Mouse (Mus musculus) testis, adult 2 months (tissue): ENCODE measurements at regions not wholly inside any gene's neighbourhood (a gene's known extent, or its start where the extent isn't known, plus 50 kb on each side); places are given as distances from the start of the nearest gene placed in this dataset.

Source experiments
- H3K27ac ChIP-seq: fragments of 200-500 bp; 2 replicates; pipeline ENCODE4 v1.5.1; 2012; ENCODE audit warnings: low read depth, low read length; ENCODE audit not compliant: control insufficient read depth, insufficient read depth
- H3K27me3 ChIP-seq: fragments of 200-500 bp; 2 replicates; pipeline ENCODE4 v1.6.1; 2012; ENCODE audit warnings: mild to moderate bottlenecking, low read length, moderate library complexity; ENCODE audit not compliant: control insufficient read depth, insufficient read depth
- H3K36me3 ChIP-seq: fragments of 200-500 bp; 2 replicates; pipeline ENCODE4 v1.6.1; 2012; ENCODE audit warnings: mild to moderate bottlenecking, low read length; ENCODE audit not compliant: control insufficient read depth, insufficient read depth
- H3K4me1 ChIP-seq: fragments of 200-500 bp; 2 replicates; pipeline ENCODE4 v1.6.1; 2012; ENCODE audit warnings: low read length; ENCODE audit not compliant: control insufficient read depth, insufficient read depth
- H3K4me3 ChIP-seq: fragments of 200-500 bp; 2 replicates; pipeline ENCODE4 v1.5.1; 2012; ENCODE audit warnings: low read depth, mild to moderate bottlenecking, low read length, moderate library complexity, mixed read lengths; ENCODE audit not compliant: control insufficient read depth
- CTCF ChIP-seq: fragments of 200-500 bp; IDR thresholded peaks from 2 replicates; pipeline ENCODE4 v1.5.1; 2012; ENCODE audit warnings: low read depth, mild to moderate bottlenecking, inconsistent platforms, low read length, moderate library complexity; ENCODE audit not compliant: control insufficient read depth, insufficient read depth, insufficient replicate concordance
- POLR2A ChIP-seq: fragments of 200-500 bp; IDR thresholded peaks from 2 replicates; pipeline ENCODE4 v1.6.1; 2012; ENCODE audit warnings: low read depth, mild to moderate bottlenecking, inconsistent platforms, low read length, moderate library complexity; ENCODE audit not compliant: control insufficient read depth

DNA sequence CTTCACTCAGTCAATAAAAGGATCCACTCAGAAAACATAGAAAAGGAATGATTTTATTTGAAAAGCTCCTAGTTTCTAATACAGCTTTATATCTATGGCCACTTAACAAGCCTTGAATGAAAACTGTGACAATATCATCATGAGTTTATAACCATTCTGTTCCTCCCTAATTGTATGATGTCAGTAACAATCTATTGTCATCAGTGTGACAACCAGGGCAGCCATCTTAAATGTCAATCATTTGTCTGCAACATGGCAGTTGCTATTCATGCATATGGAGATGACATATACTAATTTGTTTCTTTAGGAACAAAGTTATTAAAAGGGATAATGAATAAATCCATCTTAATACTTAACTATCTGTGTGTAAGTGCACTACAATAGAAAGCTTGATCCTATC, 426.2 kb upstream of the Klf6 start:
- no peak overlapping the region for H3K4me3 ChIP-seq
- no peaks in the 10 kb centered on the region for H3K4me1 ChIP-seq
- no peak for TF ChIP-seq CTCF
- no peak for TF ChIP-seq POLR2A
- no peak overlapping the region for H3K27ac ChIP-seq
- H3K27me3 ChIP-seq, result no peaks in the 10 kb centered on the region
- no peaks in the 10 kb centered on the region for H3K36me3 ChIP-seq

DNA sequence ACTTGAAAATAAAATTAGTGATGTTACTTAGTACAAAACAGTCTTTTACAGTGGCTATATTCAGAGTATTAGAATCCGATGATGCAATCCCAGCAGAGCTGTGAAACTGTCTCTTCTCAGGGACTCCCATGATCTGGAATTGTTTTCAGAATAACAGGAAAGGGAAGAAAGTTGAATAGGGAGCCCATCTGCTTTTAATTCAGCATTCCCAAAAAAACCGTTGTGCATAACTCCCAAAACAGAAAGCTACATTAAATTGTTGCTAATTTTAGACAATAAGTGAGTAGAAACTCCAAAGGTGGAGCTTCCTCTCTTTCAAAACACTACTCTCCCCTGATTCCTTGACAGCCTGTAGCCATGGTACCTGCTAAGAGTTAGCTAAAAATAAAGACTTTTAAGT, 425.1 kb upstream of the Klf6 start:
- H3K27ac ChIP-seq, result no peak overlapping the region
- no peak overlapping the region for H3K4me3 ChIP-seq
- H3K4me1 ChIP-seq, result no peaks in the 10 kb centered on the region
- no peaks in the 10 kb centered on the region for H3K27me3 ChIP-seq
- TF ChIP-seq CTCF, result no peak
- H3K36me3 ChIP-seq, result no peaks in the 10 kb centered on the region

DNA sequence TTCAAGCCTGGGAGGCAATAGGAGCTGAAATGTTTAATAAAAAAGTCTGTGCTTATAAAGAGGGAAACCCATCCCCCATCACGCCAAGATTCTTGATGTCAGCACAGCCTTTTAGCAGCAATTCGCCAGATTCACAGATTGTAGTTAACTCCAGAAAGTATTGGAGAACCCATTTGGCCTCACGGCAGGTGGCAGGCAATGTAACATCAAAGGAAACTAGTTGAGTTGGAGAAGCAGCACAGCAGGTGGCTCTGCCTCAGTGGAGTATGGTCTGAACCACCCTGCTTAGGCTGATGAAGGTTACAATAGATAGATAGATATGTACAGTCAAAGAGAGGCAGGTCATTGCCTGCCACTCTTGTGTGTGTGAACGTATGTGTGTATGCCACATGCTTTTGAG, 420.8 kb upstream of the Klf6 start:
- Histone ChIP-seq H3K27ac (no peak overlapping the region), H3K27me3 (no peaks in the 10 kb centered on the region), H3K4me3 (no peak overlapping the region), H3K4me1 (no peaks in the 10 kb centered on the region), H3K36me3 (no peaks in the 10 kb centered on the region)
- TF ChIP-seq CTCF (no peak), POLR2A (no peak)

DNA sequence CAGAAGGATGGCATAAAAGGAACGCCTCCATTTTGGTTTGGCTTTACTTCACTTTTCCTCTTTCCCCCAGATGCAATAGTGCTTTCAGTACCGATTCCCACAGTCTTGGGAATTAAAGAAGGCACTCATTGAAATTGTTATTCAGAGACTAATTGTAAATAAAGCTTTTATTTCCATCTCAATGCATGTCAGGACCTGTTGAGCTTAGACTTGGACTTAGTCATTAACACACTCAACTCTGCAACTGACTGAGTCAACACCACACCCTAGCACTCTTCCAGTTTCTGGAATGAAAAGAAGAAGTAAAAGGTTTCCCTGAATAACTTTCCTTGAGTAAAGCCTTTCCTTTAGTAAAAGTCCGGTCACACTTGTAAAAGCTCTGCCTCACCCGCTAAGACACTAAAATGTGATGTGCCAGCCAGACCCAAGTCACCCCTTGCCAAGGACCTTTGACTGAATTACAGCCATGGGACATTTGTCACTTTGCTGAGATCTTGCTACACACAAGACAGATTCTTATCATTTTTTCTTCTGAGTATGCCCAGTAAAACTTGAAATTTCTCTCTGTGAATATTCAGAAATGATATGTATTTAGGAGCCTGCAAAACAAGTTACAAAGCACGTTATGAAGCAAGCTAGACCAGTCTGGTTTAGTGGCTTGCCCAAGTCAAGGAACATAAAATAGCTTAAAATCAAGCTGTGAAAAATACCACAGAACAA, 416.4 kb upstream of the Klf6 start:
- H3K4me1 ChIP-seq, result no peaks in the 10 kb centered on the region
- no peak overlapping the region for H3K27ac ChIP-seq
- TF ChIP-seq CTCF, result no peak
- TF ChIP-seq POLR2A, result no peak
- no peaks in the 10 kb centered on the region for H3K27me3 ChIP-seq
- no peaks in the 10 kb centered on the region for H3K36me3 ChIP-seq
- no peak overlapping the region for H3K4me3 ChIP-seq

DNA sequence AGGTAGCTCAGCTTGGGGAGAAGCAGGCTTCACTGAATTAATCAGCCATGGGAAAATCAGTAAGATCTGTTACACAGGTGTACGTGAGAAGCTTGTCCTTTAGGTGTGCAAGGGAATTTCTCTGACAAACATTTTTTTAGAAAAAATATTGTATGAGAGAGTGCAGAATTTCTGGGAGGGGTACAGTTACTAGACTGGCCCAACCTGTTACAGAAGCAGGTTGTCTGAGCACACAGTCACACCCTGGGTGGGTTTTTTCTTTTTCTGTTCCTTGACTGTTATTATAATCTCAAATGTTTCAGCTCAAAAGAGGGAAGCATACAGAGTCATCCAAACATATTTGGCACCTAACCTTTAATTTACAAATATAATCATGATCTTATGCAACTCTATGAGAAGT, 412.7 kb upstream of the Klf6 start:
- no peak overlapping the region for H3K27ac ChIP-seq
- no peak overlapping the region for H3K4me3 ChIP-seq
- no peaks in the 10 kb centered on the region for H3K36me3 ChIP-seq
- no peaks in the 10 kb centered on the region for H3K27me3 ChIP-seq
- no peaks in the 10 kb centered on the region for H3K4me1 ChIP-seq
- TF ChIP-seq POLR2A (no peak), CTCF (no peak)

DNA sequence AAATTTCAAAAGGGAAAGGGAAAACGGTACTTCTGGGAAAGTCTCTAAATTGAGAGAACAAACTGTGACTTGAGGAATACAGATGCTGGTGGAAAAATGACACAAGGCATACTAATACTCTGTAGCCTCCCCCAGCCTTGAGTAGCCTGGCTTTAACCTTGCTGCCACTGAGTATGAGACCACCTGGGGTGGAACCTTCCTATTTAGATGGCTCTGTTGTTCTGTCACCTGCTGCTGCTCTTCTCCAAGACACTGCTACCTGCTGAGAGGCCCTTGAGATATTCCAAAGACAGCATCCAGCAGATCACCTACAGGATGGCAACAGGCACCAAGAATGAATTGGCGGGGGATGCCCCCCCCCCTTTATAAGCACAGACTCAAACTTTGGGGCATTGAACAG, 380.5 kb upstream of the Klf6 start:
- Histone ChIP-seq H3K36me3 (no peaks in the 10 kb centered on the region), H3K27ac (no peak overlapping the region), H3K4me1 (no peaks in the 10 kb centered on the region), H3K4me3 (no peak overlapping the region), H3K27me3 (no peaks in the 10 kb centered on the region)
- TF ChIP-seq CTCF (no peak), POLR2A (no peak)

DNA sequence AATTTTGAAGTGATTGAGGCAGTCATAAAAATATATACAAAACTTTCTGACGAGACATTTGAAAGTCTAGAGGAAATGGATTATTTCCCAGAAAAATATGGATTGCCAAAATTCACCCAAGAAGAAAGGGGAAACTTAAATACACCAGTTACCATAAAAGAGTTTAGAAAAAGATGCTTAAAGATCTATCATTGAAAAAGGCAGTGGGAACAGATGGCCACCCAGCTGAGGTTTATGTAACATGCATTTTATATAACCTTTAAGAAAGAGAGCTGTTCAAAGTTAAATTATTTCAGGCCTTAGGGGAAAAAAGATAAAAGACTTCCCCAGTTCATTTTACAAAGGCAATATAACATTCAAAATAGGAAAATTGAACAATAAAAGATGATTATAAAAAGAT, 369.0 kb upstream of the Klf6 start:
- Histone ChIP-seq H3K27me3 (no peaks in the 10 kb centered on the region), H3K4me3 (no peak overlapping the region), H3K4me1 (no peaks in the 10 kb centered on the region), H3K27ac (no peak overlapping the region), H3K36me3 (no peaks in the 10 kb centered on the region)
- TF ChIP-seq CTCF (no peak), POLR2A (no peak)

DNA sequence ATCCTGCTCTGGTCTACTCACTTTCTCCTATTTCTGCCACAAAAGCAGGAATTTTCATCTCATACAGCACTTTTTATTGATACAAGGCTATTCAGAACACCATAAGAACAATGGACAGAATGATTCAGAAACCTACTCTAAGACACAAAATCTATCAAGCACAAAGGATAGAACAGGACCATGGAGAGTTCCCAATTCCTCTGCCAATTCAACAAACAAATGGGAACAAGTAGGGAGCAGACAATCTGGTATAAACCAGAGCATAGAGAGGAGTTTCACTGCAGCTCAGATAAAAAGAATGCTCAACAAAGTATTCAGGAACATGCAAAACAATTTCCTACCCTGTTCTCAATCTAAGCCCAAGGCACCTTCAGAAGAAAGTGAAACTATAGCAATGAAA, 363.7 kb upstream of the Klf6 start:
- H3K27me3 ChIP-seq, result no peaks in the 10 kb centered on the region
- H3K4me3 ChIP-seq, result no peak overlapping the region
- no peaks in the 10 kb centered on the region for H3K36me3 ChIP-seq
- TF ChIP-seq CTCF (no peak), POLR2A (no peak)
- no peaks in the 10 kb centered on the region for H3K4me1 ChIP-seq
- no peak overlapping the region for H3K27ac ChIP-seq
